8 mouse cellular contexts compared by ENCODE assay signal in the genomic region with DNA sequence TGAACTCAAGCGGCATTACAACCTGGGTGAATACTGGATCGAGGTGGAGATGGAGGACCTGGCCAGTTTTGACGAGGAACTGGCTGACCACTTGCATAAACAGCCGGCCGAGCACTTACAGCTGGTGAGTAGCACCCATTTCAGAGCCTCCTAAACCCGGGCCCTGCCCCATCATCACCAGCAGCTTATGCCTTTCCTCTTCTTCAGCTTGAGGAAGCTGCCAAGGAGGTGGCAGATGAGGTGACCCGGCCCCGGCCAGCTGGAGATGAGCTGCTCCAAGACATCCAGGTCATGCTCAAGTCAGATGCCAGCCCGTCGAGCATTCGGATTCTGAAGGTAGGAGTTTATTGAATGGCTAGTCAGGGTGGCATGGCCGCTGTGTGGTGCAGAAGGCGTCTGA. TPM values are rescaled to one million over a fixed set of nuclear protein-coding genes. Genes with fewer than 3 reads are reported as not detected.
DNase-seq lines count a peak whose midpoint lies in the region; ATAC-seq and TF ChIP-seq lines count a peak whose summit lies in the region.

No protein-coding gene starts in this region.

- TF ChIP-seq CTCF in liver, embryonic 14.5 days (IDR thresholded peaks at IDR 0.05; ENCODE audit: low read depth): no peak

- peaks cover 45% of the 10 kb centered on the region for H3K36me3 ChIP-seq in heart, embryonic 14.5 days (ENCODE audit: control insufficient read depth, insufficient read depth, low read length)
- peaks cover 41% of the 10 kb centered on the region for H3K36me3 ChIP-seq in ES-E14 (ENCODE audit: control insufficient read depth, insufficient read depth, low read length, poor library complexity, severe bottlenecking)
- H3K36me3 ChIP-seq in forebrain, embryonic 15.5 days: peaks cover 20% of the 10 kb centered on the region; the same call in 1 of the 2 replicates
- H3K36me3 ChIP-seq in liver, embryonic 14.5 days (replicated peaks; ENCODE audit: control insufficient read depth, insufficient read depth, low read depth): peaks cover 49% of the 10 kb centered on the region

- no peak for TF ChIP-seq EP300 in liver, embryonic 14.5 days (IDR thresholded peaks at IDR 0.05; ENCODE audit: low read depth)

- no peak overlapping the region for H3K27ac ChIP-seq in heart, embryonic 14.5 days (replicated peaks in 1 of 2; ENCODE audit: control insufficient read depth in 1 of 2, insufficient read depth in 1 of 2, low read depth in 2 of 2, low read length in 2 of 2)
- peak overlapping the region; percentile 52; the same call in 1 of the 2 replicates for H3K27ac ChIP-seq in ES-E14 (ENCODE audit: insufficient read depth, low read depth, low read length, poor library complexity, severe bottlenecking)
- no peak overlapping the region for H3K27ac ChIP-seq in forebrain, embryonic 15.5 days (replicated peaks)
- no peak overlapping the region for H3K27ac ChIP-seq in liver, embryonic 14.5 days

- no peaks in the 10 kb centered on the region for H3K9me3 ChIP-seq in heart, embryonic 14.5 days (ENCODE audit: control insufficient read depth, low read length)
- H3K9me3 ChIP-seq in ES-E14 (ENCODE audit: control insufficient read depth, insufficient read depth, low read depth, low read length): no peaks in the 10 kb centered on the region
- no peaks in the 10 kb centered on the region for H3K9me3 ChIP-seq in forebrain, embryonic 15.5 days
- H3K9me3 ChIP-seq in liver, embryonic 14.5 days (ENCODE audit: control insufficient read depth, low read length): no peaks in the 10 kb centered on the region

- no peaks in the 10 kb centered on the region for H3K27me3 ChIP-seq in heart, embryonic 14.5 days (ENCODE audit: control insufficient read depth, insufficient read depth, low read length)
- no peaks in the 10 kb centered on the region for H3K27me3 ChIP-seq in forebrain, embryonic 15.5 days
- H3K27me3 ChIP-seq in liver, embryonic 14.5 days (ENCODE audit: control insufficient read depth, insufficient read depth, low read length): no peaks in the 10 kb centered on the region

- H3K4me1 ChIP-seq in heart, embryonic 14.5 days (ENCODE audit: control insufficient read depth in 2 of 2, insufficient read depth in 2 of 2, low read length in 2 of 2): peaks cover 2 to 12% of the 10 kb centered on the region in 2 experiments; a peak in 3 of 4 replicates
- peaks cover 0 to 4% of the 10 kb centered on the region in 2 experiments; a peak in 1 of 4 replicates for H3K4me1 ChIP-seq in ES-E14 (ENCODE audit: control insufficient read depth in 2 of 2, insufficient read depth in 2 of 2, low read length in 2 of 2, poor library complexity in 1 of 2)
- H3K4me1 ChIP-seq in forebrain, embryonic 15.5 days: peaks cover 24% of the 10 kb centered on the region
- peaks cover 9 to 13% of the 10 kb centered on the region in 2 experiments for H3K4me1 ChIP-seq in liver, embryonic 14.5 days (replicated peaks; ENCODE audit: control insufficient read depth in 2 of 2, insufficient read depth in 2 of 2, low read length in 1 of 2)

- intact Hi-C loops in heart, postnatal 36 days (cut with DNase I): loop anchor here (5.0 kb wide), 1 partner anchor 118 kb away; a partner anchor contains a TSS

- WGBS in heart, embryonic 14.5 days: 13% methylated on average over 13 of the region's 13 CpGs
- WGBS in forebrain, embryonic 15.5 days: 18% methylated on average over 13 of the region's 13 CpGs
- 8% methylated on average over 13 of the region's 13 CpGs for WGBS in liver, embryonic 14.5 days (ENCODE audit: insufficient replicate concordance)

- in situ Hi-C loops in ES-E14 (cut with MboI; ENCODE audit: low sequenced_read_pairs in 2 of 2, unreplicated experiment in 2 of 2): no loop called here

- no peak for DNase-seq in heart, postnatal 36 days
- no peak for DNase-seq in ES-E14 (ENCODE audit: low read depth, low spot score)
- DNase-seq in liver, embryonic 14.5 days (ENCODE audit: low read depth in 3 of 3, low spot score in 3 of 3): no peak
- DNase-seq in frontal cortex, adult 2 months (ENCODE audit: extremely low spot score in 1 of 2, low spot score in 1 of 2): no peak
- no peak for DNase-seq in frontal cortex, postnatal 10 days (ENCODE audit: low spot score in 2 of 2)

- peak overlapping the region; percentile 84 for H3K9ac ChIP-seq in heart, embryonic 14.5 days (ENCODE audit: low read length)
- H3K9ac ChIP-seq in ES-E14 (ENCODE audit: insufficient read depth, low read depth, low read length, poor library complexity, severe bottlenecking): peak overlapping the region; percentile 97
- peak overlapping the region; percentile 50 for H3K9ac ChIP-seq in forebrain, embryonic 15.5 days (replicated peaks)
- peak overlapping the region; percentile 88 for H3K9ac ChIP-seq in liver, embryonic 14.5 days (replicated peaks)

- no peak for ATAC-seq in heart, embryonic 14.5 days (ENCODE audit: insufficient number of reproducible peaks, insufficient read depth, low FRiP score, low read depth)
- no peak for ATAC-seq in forebrain, embryonic 15.5 days (replicated peaks)
- no peak for ATAC-seq in liver, embryonic 14.5 days (ENCODE audit: insufficient read depth)
- ATAC-seq in megakaryocyte-erythroid progenitor cell, adult 5-6 weeks (replicated peaks; ENCODE audit: low FRiP score, low TSS enrichment, poor library complexity, severe bottlenecking): no peak

- peak overlapping the region; percentile 92 for H3K4me2 ChIP-seq in heart, embryonic 14.5 days (ENCODE audit: low read length)
- peak overlapping the region; percentile 59 for H3K4me2 ChIP-seq in forebrain, embryonic 15.5 days (replicated peaks)
- H3K4me2 ChIP-seq in liver, embryonic 14.5 days (ENCODE audit: low read depth): peak overlapping the region; percentile 81

- H3K4me3 ChIP-seq in heart, embryonic 14.5 days (ENCODE audit: control insufficient read depth in 1 of 2, insufficient read depth in 1 of 2, low read depth in 1 of 2, low read length in 2 of 2): peak overlapping the region; percentile 75 to 94
- peak overlapping the region; percentile 89 to 95 for H3K4me3 ChIP-seq in ES-E14 (ENCODE audit: insufficient read depth in 1 of 2, low read depth in 1 of 2, low read length in 2 of 2, poor library complexity in 1 of 2, severe bottlenecking in 1 of 2)
- peak overlapping the region; percentile 65 for H3K4me3 ChIP-seq in forebrain, embryonic 15.5 days
- H3K4me3 ChIP-seq in liver, embryonic 14.5 days (ENCODE audit: insufficient read depth in 1 of 2, low read depth in 2 of 2, low read length in 2 of 2): peak overlapping the region; percentile 89 to 95

TF ChIP-seq in ES-E14, 5 proteins besides CTCF, POLR2A, EP300 and RAD21:
- TF ChIP-seq MAFK (IDR thresholded peaks at IDR 0.05; ENCODE audit: insufficient read depth, low read depth, low read length) (no peak), ZC3H11A (IDR thresholded peaks at IDR 0.05; ENCODE audit: borderline replicate concordance, low read depth, low read length) (no peak), ZNF384 (IDR thresholded peaks at IDR 0.05; ENCODE audit: low read depth, low read length) (no peak), CHD2 (IDR thresholded peaks at IDR 0.05; ENCODE audit: low read depth, low read length) (no peak), HCFC1 (IDR thresholded peaks at IDR 0.05; ENCODE audit: borderline replicate concordance, insufficient read depth, low read length) (no peak)
TF ChIP-seq in ES-E14: peak in this region for 0.

RNA-seq across cellular contexts. Expression of a gene that starts 0.7 kb away (rescaled TPM):
- 63.7 and 71.7 TPM in 2 replicates for polyA plus RNA-seq in heart, embryonic 14.5 days (2014; fragmentation: Nextera tagmentation; extraction: Ambion mirVana)
- 1 to 10 TPM; 3.1 to 4.0 TPM for total RNA-seq in heart, postnatal 36 days (2021)
- 315 TPM in 2 replicates for total RNA-seq in ES-E14 (2012; rRNA removed)
- 69.7 and 79.8 TPM in 2 replicates for polyA plus RNA-seq in forebrain, embryonic 15.5 days (2015; fragmentation: Nextera tagmentation; extraction: Ambion mirVana)
- polyA plus RNA-seq in liver, embryonic 14.5 days (2012; rRNA removed): 115 and 126 TPM in 2 replicates
- polyA plus RNA-seq in liver, embryonic 14.5 days (2014; fragmentation: Nextera tagmentation; extraction: Ambion mirVana): 145 and 158 TPM in 2 replicates
- polyA plus RNA-seq in frontal cortex, adult 2 months (2012; rRNA removed): 7.5 and 7.6 TPM in 2 replicates
- total RNA-seq in megakaryocyte-erythroid progenitor cell, adult 5-6 weeks (2014; fragmentation: Nextera tagmentation): 192 and 220 TPM in 2 replicates
- 224 and 361 TPM in 2 replicates for total RNA-seq in megakaryocyte-erythroid progenitor cell, adult 5-6 weeks (2017)

RNA-seq across cellular contexts. Expression of a gene that starts 16.7 kb away (rescaled TPM):
- polyA plus RNA-seq in heart, embryonic 14.5 days (2014; fragmentation: Nextera tagmentation; extraction: Ambion mirVana): 14.6 and 19.0 TPM in 2 replicates
- 10 to 100 TPM; 12.1 to 21.6 TPM for total RNA-seq in heart, postnatal 36 days (2021)
- 111 and 124 TPM in 2 replicates for total RNA-seq in ES-E14 (2012; rRNA removed)
- polyA plus RNA-seq in forebrain, embryonic 15.5 days (2015; fragmentation: Nextera tagmentation; extraction: Ambion mirVana): 8.4 and 9.1 TPM in 2 replicates
- 87.2 and 91.8 TPM in 2 replicates for polyA plus RNA-seq in liver, embryonic 14.5 days (2012; rRNA removed)
- polyA plus RNA-seq in liver, embryonic 14.5 days (2014; fragmentation: Nextera tagmentation; extraction: Ambion mirVana): 57.7 and 61.7 TPM in 2 replicates
- polyA plus RNA-seq in frontal cortex, adult 2 months (2012; rRNA removed): 9.8 TPM in 2 replicates
- total RNA-seq in megakaryocyte-erythroid progenitor cell, adult 5-6 weeks (2014; fragmentation: Nextera tagmentation): 1.8 TPM in 1 of 2 replicates, not detected in the other
- total RNA-seq in megakaryocyte-erythroid progenitor cell, adult 5-6 weeks (2017): 1.1 TPM in 1 of 2 replicates, not detected in the other
